Mouse (Mus musculus): ENCODE results near the gene Galnt14.

DNA sequence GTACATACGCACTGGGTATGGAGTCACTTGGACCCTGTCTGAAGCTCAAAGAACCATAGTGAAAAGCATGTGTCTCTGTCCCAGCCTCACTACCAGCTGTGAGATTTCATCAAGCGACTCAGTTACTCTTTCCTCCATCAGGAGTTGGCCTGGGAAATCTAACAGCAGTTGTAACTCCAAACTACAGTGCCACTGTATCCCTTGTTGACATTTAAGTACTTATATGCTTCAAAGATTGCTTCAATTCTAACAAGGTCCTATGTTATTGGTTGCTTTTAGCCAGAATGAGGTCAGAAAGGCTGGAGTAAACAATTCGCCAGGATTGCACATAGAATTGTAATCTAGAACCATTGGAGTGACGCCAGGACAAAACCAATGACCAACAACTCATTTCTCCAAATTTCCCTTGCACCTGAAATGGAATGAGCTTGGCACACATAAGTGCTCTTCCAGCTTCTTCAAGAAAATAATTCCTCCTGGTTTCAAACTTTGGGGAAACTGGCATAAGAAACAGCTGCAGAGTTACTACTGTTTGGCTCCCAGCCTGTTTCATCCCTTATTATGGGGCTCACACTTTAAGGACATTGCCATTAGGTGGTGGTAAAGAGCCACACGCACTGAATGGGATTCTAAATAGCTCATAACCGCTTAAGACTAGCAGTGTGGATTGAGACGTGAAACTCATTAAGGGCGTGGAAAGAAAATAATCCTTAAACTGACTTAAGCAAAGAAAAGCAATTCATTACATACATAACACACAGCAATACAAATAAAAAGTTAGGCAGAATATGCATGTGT is 13.8 kb upstream of the Galnt14 start:
- TF ChIP-seq CTCF (IDR thresholded peaks at IDR 0.05): peak; percentile 73
- no peak for TF ChIP-seq EP300 (IDR thresholded peaks at IDR 0.05; ENCODE audit: insufficient read depth, low read depth, low read length)
- TF ChIP-seq POLR2A (IDR thresholded peaks at IDR 0.05; ENCODE audit: insufficient read depth, low read depth, low read length): no peak
